Comparison of ENCODE assay signal across 14 mouse cellular contexts in the genomic region with DNA sequence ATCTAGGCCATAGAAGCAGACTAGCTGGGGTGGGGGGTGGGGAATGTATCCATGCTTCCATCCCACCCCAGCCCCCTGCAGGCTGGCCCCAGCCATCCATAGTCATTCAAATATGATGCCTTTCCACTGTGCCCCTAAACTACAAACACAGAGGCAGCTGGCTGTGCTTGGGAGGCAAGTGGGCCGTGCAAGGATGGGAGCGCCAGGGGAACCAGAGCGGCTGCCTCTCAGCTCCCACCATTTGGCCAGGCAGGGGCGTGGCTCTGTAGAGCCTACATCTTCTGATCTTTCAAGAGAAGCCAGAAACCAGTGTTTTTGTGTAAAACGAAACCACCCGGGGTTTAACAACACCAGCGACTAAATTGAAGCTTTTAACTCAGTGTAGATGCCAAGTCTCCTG. TPM values are rescaled to one million over a fixed set of nuclear protein-coding genes. Genes with fewer than 3 reads are reported as not detected.
DNase-seq lines count a peak whose midpoint lies in the region; ATAC-seq and TF ChIP-seq lines count a peak whose summit lies in the region.
"Had no signal": no experiment of that assay in that cellular context is flagged by ENCODE, and none has a peak within 500 bp of the region (broad histone marks: within the 10 kb centered on the region; RNA-seq: fewer than 3 reads in every experiment).

No protein-coding gene starts in this region.

- no peaks in the 10 kb centered on the region for H3K9me3 ChIP-seq in kidney, postnatal 0 days (replicated peaks; ENCODE audit: low read length)
- H3K9me3 ChIP-seq in CH12.LX (replicated peaks; ENCODE audit: low read length) = no peaks in the 10 kb centered on the region
- H3K9me3 ChIP-seq: neural tube, embryonic 13.5 days had no signal

- H3K9ac ChIP-seq in kidney, postnatal 0 days (ENCODE audit: low read depth, low read length) = no peak overlapping the region
- H3K9ac ChIP-seq in CH12.LX (ENCODE audit: insufficient read depth, low read depth) = peak overlapping the region; percentile 35; the same call in 1 of the 2 replicates
- H3K9ac ChIP-seq: lung, embryonic 14.5 days; neural tube, embryonic 13.5 days had no signal

- H3K4me2 ChIP-seq in kidney, postnatal 0 days (ENCODE audit: low read length) = no peak overlapping the region
- H3K4me2 ChIP-seq in CH12.LX (ENCODE audit: insufficient read depth, low read depth, poor library complexity, severe bottlenecking) = peak overlapping the region; percentile 67
- H3K4me2 ChIP-seq: lung, embryonic 14.5 days; neural tube, embryonic 13.5 days had no signal

- no peak overlapping the region for H3K27ac ChIP-seq in kidney, postnatal 0 days
- peak overlapping the region; percentile 4; the same call in 1 of the 2 replicates for H3K27ac ChIP-seq in CH12.LX (ENCODE audit: insufficient read depth, low read depth)
- H3K27ac ChIP-seq: layer of hippocampus, adult 2 months; neural tube, embryonic 13.5 days had no signal

- ATAC-seq in kidney, postnatal 0 days (replicated peaks; ENCODE audit: low FRiP score, low read depth) = no peak
- ATAC-seq: inflammation-experienced regulatory T-cells, adult 6 months had no signal

- no peak for TF ChIP-seq EP300 in CH12.LX (IDR thresholded peaks at IDR 0.05; ENCODE audit: low read length)

- TF ChIP-seq RAD21 in CH12.LX (IDR thresholded peaks at IDR 0.05; ENCODE audit: low read depth, low read length) = no peak

- H3K4me1 ChIP-seq in kidney, postnatal 0 days (replicated peaks; ENCODE audit: insufficient read depth, low read length) = peaks cover 16% of the 10 kb centered on the region; the same call in 1 of the 2 replicates
- H3K4me1 ChIP-seq in CH12.LX (ENCODE audit: control insufficient read depth in 1 of 2, insufficient read depth in 2 of 2) = peaks cover 29 to 80% of the 10 kb centered on the region in 2 experiments

- H3K4me3 ChIP-seq in kidney, postnatal 0 days (replicated peaks; ENCODE audit: low read depth, low read length) = no peak overlapping the region
- no peak overlapping the region for H3K4me3 ChIP-seq in CH12.LX (replicated peaks in 1 of 3; ENCODE audit: low read depth in 2 of 3, low read length in 2 of 3, poor library complexity in 1 of 3)
- H3K4me3 ChIP-seq: layer of hippocampus, adult 2 months; megakaryocyte, embryonic 14.5 days; neural tube, embryonic 13.5 days had no signal

- DNase-seq in kidney, postnatal 0 days (ENCODE audit: low spot score) = peak; percentile 47
- DNase-seq in kidney, postnatal 25 days = no peak
- DNase-seq in CH12.LX (ENCODE audit: extremely low read depth) = no peak
- peak; percentile 96 for DNase-seq in R1 (ENCODE audit: low read depth, low spot score)
- peak; percentile 38 for DNase-seq in forelimb bud, embryonic 11.5 days (ENCODE audit: low read depth, low spot score)
- DNase-seq in ovary, postnatal 14 days (ENCODE audit: low spot score) = no peak
- no peak for DNase-seq in cerebellum, adult 9-10 months
- DNase-seq: cerebellum, postnatal 25 days; lung, embryonic 14.5 days had no signal

- in situ Hi-C loops in CH12.LX (cut with MboI; ENCODE audit: low pct_ligation_motif_present, low pct_unique_long_range_greater_than_20kb, low sequenced_read_pairs) = loop anchor here (5.0 kb wide), 1 partner anchor 44 kb away; no protein-coding TSS in a partner anchor

- H3K36me3 ChIP-seq in kidney, postnatal 0 days (ENCODE audit: insufficient read depth, low read length) = no peaks in the 10 kb centered on the region
- peaks cover 3 to 39% of the 10 kb centered on the region in 2 experiments for H3K36me3 ChIP-seq in CH12.LX (replicated peaks in 1 of 2; ENCODE audit: control insufficient read depth in 1 of 2, insufficient read depth in 1 of 2, low read length in 1 of 2)
- H3K36me3 ChIP-seq: G1E; neural tube, embryonic 13.5 days had no signal

- no peak for TF ChIP-seq POLR2A in CH12.LX (IDR thresholded peaks at IDR 0.05; ENCODE audit: low read depth, low read length)

- TF ChIP-seq CTCF in kidney, postnatal 0 days (IDR thresholded peaks at IDR 0.05; ENCODE audit: low read depth) = no peak
- TF ChIP-seq CTCF in CH12.LX (conservative IDR thresholded peaks at IDR 0.05 in 1 of 2, IDR thresholded peaks at IDR 0.05 in 1 of 2; ENCODE audit: low read depth in 2 of 2, low read length in 2 of 2) = no peak

- WGBS in kidney, postnatal 0 days = 19% methylated on average over 7 of the region's 7 CpGs

- peaks cover 74% of the 10 kb centered on the region for H3K79me2 ChIP-seq in CH12.LX (replicated peaks; ENCODE audit: control insufficient read depth, extremely low read depth, insufficient read depth, poor library complexity, severe bottlenecking)

- dilution Hi-C loops in CH12.LX (cut with MboI; ENCODE audit: extremely low pct_ligation_motif_present, extremely low pct_unique_long_range_greater_than_20kb, low sequenced_read_pairs) = no loop called here

- no peaks in the 10 kb centered on the region for H3K27me3 ChIP-seq in kidney, postnatal 0 days (ENCODE audit: insufficient read depth, low read length)
- H3K27me3 ChIP-seq in CH12.LX (replicated peaks) = no peaks in the 10 kb centered on the region

TF ChIP-seq in CH12.LX, 34 proteins besides CTCF, POLR2A, EP300 and RAD21:
- TF ChIP-seq SIN3A (IDR thresholded peaks at IDR 0.05; ENCODE audit: low read length) (0 out of 2 replicates have a peak, but pooled peaks have one; percentile 24), ZNF384 (IDR thresholded peaks at IDR 0.05; ENCODE audit: low read depth, low read length) (no peak)

RNA-seq across cellular contexts. Expression of a gene that starts 4.7 kb away (rescaled TPM):
- polyA plus RNA-seq in kidney, postnatal 0 days (2015; fragmentation: Nextera tagmentation; extraction: Ambion mirVana) = 34.3 and 37.5 TPM in 2 replicates
- total RNA-seq in CH12.LX (2012; rRNA removed) (115 and 130 TPM in 2 replicates), CH12.LX (2014; rRNA removed) (62.9 and 65.7 TPM in 2 replicates)
- 152 and 164 TPM in 2 replicates for polyA plus RNA-seq in CH12.LX (2012; ENCODE audit: insufficient read length, low read depth)
- total RNA-seq: G1E had no signal
- polyA plus RNA-seq: G1E had no signal

Comparison
In these comparisons a context has a peak if more than half of its experiments do, and no peak if none do; other contexts are left out.
1. DNase-seq: peak in kidney, postnatal 0 days (single experiment), R1 (single experiment) and forelimb bud, embryonic 11.5 days (single experiment); none in kidney, postnatal 25 days (0 of 2), CH12.LX (single experiment), ovary, postnatal 14 days (single experiment) and cerebellum, adult 9-10 months (single experiment).